Mouse (Mus musculus): ENCODE measurements around the gene Tceanc2. TPM values are rescaled to one million over a fixed set of nuclear protein-coding genes. Genes with fewer than 3 reads are reported as not detected.
"Not testable (repeated sequence)": the region's sequence is repeated elsewhere in the genome, so short reads cannot be mapped to it uniquely, and the experiment has no call there.

The Tceanc2 gene
- polyA plus RNA-seq, 1 experiment from 2014 or later, result 14.4 TPM

- no peak overlapping the region for H3K4me3 ChIP-seq (replicated peaks)
- peaks cover 12% of the 10 kb centered on the region; the same call in 1 of the 2 replicates for H3K27me3 ChIP-seq
- no peak for ATAC-seq (ENCODE audit: insufficient read depth)
- H3K9ac ChIP-seq, result no peak overlapping the region
- peaks cover 22% of the 10 kb centered on the region for H3K4me1 ChIP-seq (replicated peaks)
- no peak overlapping the region for H3K4me2 ChIP-seq
- H3K27ac ChIP-seq (replicated peaks), result no peak overlapping the region
- no peaks in the 10 kb centered on the region for H3K36me3 ChIP-seq (replicated peaks)
- no peaks in the 10 kb centered on the region for H3K9me3 ChIP-seq (replicated peaks)
- 57% methylated on average over 10 of the region's 10 CpGs for WGBS (ENCODE audit: insufficient replicate concordance)
Measured at GRCm38 (mm10) chr4:107126389-107126788, 52.5 kb downstream of the Tceanc2 start.

GRCm38 (mm10) chr4:107125101-107125500 is 53.8 kb downstream of the Tceanc2 start:
- no peak for ATAC-seq (ENCODE audit: insufficient read depth)
- 43% methylated on average over 5 of the region's 5 CpGs for WGBS (ENCODE audit: insufficient replicate concordance)
- Histone ChIP-seq H3K4me3 (replicated peaks) (no peak overlapping the region), H3K9me3 (replicated peaks) (no peaks in the 10 kb centered on the region), H3K4me1 (replicated peaks) (peaks cover 24% of the 10 kb centered on the region), H3K27me3 (peaks cover 12% of the 10 kb centered on the region; the same call in 1 of the 2 replicates), H3K36me3 (replicated peaks) (no peaks in the 10 kb centered on the region), H3K27ac (replicated peaks) (no peak overlapping the region), H3K9ac (no peak overlapping the region), H3K4me2 (no peak overlapping the region)

GRCm38 (mm10) chr4:107124376-107124775 is 54.5 kb downstream of the Tceanc2 start:
- Histone ChIP-seq H3K9ac (no peak overlapping the region), H3K4me2 (no peak overlapping the region), H3K36me3 (replicated peaks) (no peaks in the 10 kb centered on the region), H3K9me3 (replicated peaks) (no peaks in the 10 kb centered on the region), H3K4me1 (replicated peaks) (peaks cover 21% of the 10 kb centered on the region), H3K27ac (replicated peaks) (no peak overlapping the region), H3K27me3 (peaks cover 12% of the 10 kb centered on the region; the same call in 1 of the 2 replicates), H3K4me3 (replicated peaks) (no peak overlapping the region)
- ATAC-seq (ENCODE audit: insufficient read depth), result no peak
- 52% methylated on average over 7 of the region's 7 CpGs for WGBS (ENCODE audit: insufficient replicate concordance)

GRCm38 (mm10) chr4:107121165-107121943 is 57.6 kb downstream of the Tceanc2 start:
- no peak overlapping the region for H3K27ac ChIP-seq (replicated peaks)
- peaks cover 11% of the 10 kb centered on the region for H3K4me1 ChIP-seq (replicated peaks)
- H3K9me3 ChIP-seq (replicated peaks), result no peaks in the 10 kb centered on the region
- H3K4me3 ChIP-seq (replicated peaks), result no peak overlapping the region
- no peaks in the 10 kb centered on the region for H3K36me3 ChIP-seq (replicated peaks)
- H3K4me2 ChIP-seq, result no peak overlapping the region
- WGBS (ENCODE audit: insufficient replicate concordance), result 59% methylated on average over 12 of the region's 12 CpGs
- no peak for ATAC-seq (ENCODE audit: insufficient read depth)
- peaks cover 12% of the 10 kb centered on the region; the same call in 1 of the 2 replicates for H3K27me3 ChIP-seq
- no peak overlapping the region for H3K9ac ChIP-seq

- 77% methylated on average over 6 of the region's 6 CpGs for WGBS (ENCODE audit: insufficient replicate concordance)
- Histone ChIP-seq H3K9ac (no peak overlapping the region), H3K4me2 (no peak overlapping the region), H3K9me3 (replicated peaks) (no peaks in the 10 kb centered on the region), H3K4me1 (replicated peaks) (peaks cover 11% of the 10 kb centered on the region), H3K36me3 (replicated peaks) (no peaks in the 10 kb centered on the region), H3K4me3 (replicated peaks) (no peak overlapping the region), H3K27me3 (peaks cover 8% of the 10 kb centered on the region; the same call in 1 of the 2 replicates), H3K27ac (replicated peaks) (no peak overlapping the region)
- no peak for ATAC-seq (ENCODE audit: insufficient read depth)
Measured at GRCm38 (mm10) chr4:107120676-107121075, 58.2 kb downstream of the Tceanc2 start.

- WGBS (ENCODE audit: insufficient replicate concordance), result 55% methylated on average over 4 of the region's 4 CpGs
- no peak overlapping the region for H3K4me2 ChIP-seq
- 0 out of 2 replicates have a peak, but pooled peaks cover 4% of the 10 kb centered on the region for H3K27me3 ChIP-seq
- H3K36me3 ChIP-seq (replicated peaks), result no peaks in the 10 kb centered on the region
- H3K27ac ChIP-seq (replicated peaks), result no peak overlapping the region
- no peaks in the 10 kb centered on the region for H3K9me3 ChIP-seq (replicated peaks)
- H3K4me1 ChIP-seq (replicated peaks), result peaks cover 11% of the 10 kb centered on the region
- H3K4me3 ChIP-seq (replicated peaks), result no peak overlapping the region
- H3K9ac ChIP-seq, result no peak overlapping the region
- ATAC-seq (ENCODE audit: insufficient read depth), result no peak
Measured at GRCm38 (mm10) chr4:107119056-107119455, 59.9 kb downstream of the Tceanc2 start.

GRCm38 (mm10) chr4:107117741-107118385 is 61.1 kb downstream of the Tceanc2 start:
- Histone ChIP-seq H3K36me3 (replicated peaks) (no peaks in the 10 kb centered on the region), H3K4me1 (replicated peaks) (peaks cover 11% of the 10 kb centered on the region), H3K9me3 (replicated peaks) (no peaks in the 10 kb centered on the region), H3K4me2 (no peak overlapping the region), H3K27me3 (0 out of 2 replicates have a peak, but pooled peaks cover 4% of the 10 kb centered on the region), H3K4me3 (replicated peaks) (no peak overlapping the region), H3K9ac (no peak overlapping the region), H3K27ac (replicated peaks) (no peak overlapping the region)
- no peak for ATAC-seq (ENCODE audit: insufficient read depth)
- 71% methylated on average over 2 of the region's 2 CpGs for WGBS (ENCODE audit: insufficient replicate concordance)

GRCm38 (mm10) chr4:107114278-107114677 is 64.6 kb downstream of the Tceanc2 start:
- Histone ChIP-seq H3K9me3 (replicated peaks) (no peaks in the 10 kb centered on the region), H3K27ac (replicated peaks) (no peak overlapping the region), H3K4me1 (replicated peaks) (peaks cover 6% of the 10 kb centered on the region), H3K4me3 (replicated peaks) (no peak overlapping the region), H3K36me3 (replicated peaks) (no peaks in the 10 kb centered on the region), H3K9ac (no peak overlapping the region), H3K4me2 (no peak overlapping the region), H3K27me3 (0 out of 2 replicates have a peak, but pooled peaks cover 4% of the 10 kb centered on the region)
- 55% methylated on average over 8 of the region's 8 CpGs for WGBS (ENCODE audit: insufficient replicate concordance)
- no peak for ATAC-seq (ENCODE audit: insufficient read depth)

GRCm38 (mm10) chr4:107109181-107109580 is 69.7 kb downstream of the Tceanc2 start:
- 61% methylated on average over 6 of the region's 6 CpGs for WGBS (ENCODE audit: insufficient replicate concordance)
- H3K9ac ChIP-seq; H3K9me3 ChIP-seq (replicated peaks); H3K27me3 ChIP-seq; H3K4me2 ChIP-seq; H3K36me3 ChIP-seq (replicated peaks); H3K4me3 ChIP-seq (replicated peaks); H3K27ac ChIP-seq (replicated peaks): not testable (repeated sequence)
- peak; percentile 81 for ATAC-seq (ENCODE audit: insufficient read depth)
- H3K4me1 ChIP-seq (replicated peaks), result peaks cover 14% of the 10 kb centered on the region

- Histone ChIP-seq H3K9me3 (replicated peaks) (no peaks in the 10 kb centered on the region), H3K27ac (replicated peaks) (no peak overlapping the region), H3K4me3 (replicated peaks) (no peak overlapping the region), H3K27me3 (no peaks in the 10 kb centered on the region; the same call in 1 of the 2 replicates), H3K4me2 (no peak overlapping the region), H3K4me1 (replicated peaks) (peaks cover 14% of the 10 kb centered on the region), H3K9ac (no peak overlapping the region), H3K36me3 (replicated peaks) (no peaks in the 10 kb centered on the region)
- ATAC-seq (ENCODE audit: insufficient read depth), result no peak
- WGBS (ENCODE audit: insufficient replicate concordance), result 50% methylated on average over 13 of the region's 13 CpGs
Measured at GRCm38 (mm10) chr4:107108291-107108731, 70.6 kb downstream of the Tceanc2 start.

GRCm38 (mm10) chr4:107106777-107107176 is 72.1 kb downstream of the Tceanc2 start:
- Histone ChIP-seq H3K4me3 (replicated peaks) (no peak overlapping the region), H3K27me3 (no peaks in the 10 kb centered on the region; the same call in 1 of the 2 replicates), H3K9ac (no peak overlapping the region), H3K36me3 (replicated peaks) (no peaks in the 10 kb centered on the region), H3K27ac (replicated peaks) (no peak overlapping the region), H3K9me3 (replicated peaks) (no peaks in the 10 kb centered on the region), H3K4me1 (replicated peaks) (peaks cover 14% of the 10 kb centered on the region), H3K4me2 (no peak overlapping the region)
- WGBS (ENCODE audit: insufficient replicate concordance), result 78% methylated on average over 16 of the region's 16 CpGs
- no peak for ATAC-seq (ENCODE audit: insufficient read depth)
